Mouse (Mus musculus): ENCODE data around the gene Wnk2. TPM values are rescaled to one million over a fixed set of nuclear protein-coding genes. Genes with fewer than 3 reads are reported as not detected.

Wnk2 gene
- polyA plus RNA-seq, 1 experiment from 2014 or later = 0.09 TPM

GRCm38 (mm10) chr13:49113345-49113744, 34.5 kb downstream of the Wnk2 start:
- DNase-seq (no peak), ATAC-seq (ENCODE audit: low read depth) (no peak)
- Histone ChIP-seq H3K4me1 (replicated peaks) (no peaks in the 10 kb centered on the region), H3K36me3 (no peaks in the 10 kb centered on the region), H3K4me2 (no peak overlapping the region), H3K9me3 (replicated peaks) (no peaks in the 10 kb centered on the region), H3K27me3 (no peaks in the 10 kb centered on the region), H3K9ac (no peak overlapping the region), H3K4me3 (replicated peaks) (no peak overlapping the region), H3K27ac (no peak overlapping the region)
- 55% methylated on average over 4 of the region's 4 CpGs for WGBS (ENCODE audit: insufficient replicate concordance)

GRCm38 (mm10) chr13:49112652-49113051, 35.2 kb downstream of the Wnk2 start:
- Histone ChIP-seq H3K9me3 (replicated peaks) (no peaks in the 10 kb centered on the region), H3K36me3 (no peaks in the 10 kb centered on the region), H3K9ac (no peak overlapping the region), H3K27me3 (no peaks in the 10 kb centered on the region), H3K4me2 (no peak overlapping the region), H3K4me3 (replicated peaks) (no peak overlapping the region), H3K27ac (no peak overlapping the region), H3K4me1 (replicated peaks) (no peaks in the 10 kb centered on the region)
- DNase-seq = no peak
- WGBS (ENCODE audit: insufficient replicate concordance) = 58% methylated on average over 8 of the region's 8 CpGs
- ATAC-seq (ENCODE audit: low read depth) = no peak

GRCm38 (mm10) chr13:49109665-49110064, 38.1 kb downstream of the Wnk2 start:
- Histone ChIP-seq H3K9ac (no peak overlapping the region), H3K4me1 (replicated peaks) (no peaks in the 10 kb centered on the region), H3K9me3 (replicated peaks) (no peaks in the 10 kb centered on the region), H3K27ac (no peak overlapping the region), H3K27me3 (no peaks in the 10 kb centered on the region), H3K4me3 (replicated peaks) (no peak overlapping the region), H3K36me3 (no peaks in the 10 kb centered on the region), H3K4me2 (no peak overlapping the region)
- WGBS (ENCODE audit: insufficient replicate concordance) = 42% methylated on average over 3 of the region's 3 CpGs
- DNase-seq (no peak), ATAC-seq (ENCODE audit: low read depth) (no peak)

GRCm38 (mm10) chr13:49108119-49108846, 39.5 kb downstream of the Wnk2 start:
- Histone ChIP-seq H3K4me2 (no peak overlapping the region), H3K4me1 (replicated peaks) (no peaks in the 10 kb centered on the region), H3K9me3 (replicated peaks) (no peaks in the 10 kb centered on the region), H3K27me3 (no peaks in the 10 kb centered on the region), H3K4me3 (replicated peaks) (no peak overlapping the region), H3K27ac (no peak overlapping the region), H3K9ac (no peak overlapping the region), H3K36me3 (no peaks in the 10 kb centered on the region)
- DNase-seq (no peak), ATAC-seq (ENCODE audit: low read depth) (no peak)
- 45% methylated on average over 8 of the region's 8 CpGs for WGBS (ENCODE audit: insufficient replicate concordance)

GRCm38 (mm10) chr13:49103913-49104312, 43.9 kb downstream of the Wnk2 start:
- no peak overlapping the region for H3K27ac ChIP-seq
- no peaks in the 10 kb centered on the region for H3K9me3 ChIP-seq (replicated peaks)
- no peaks in the 10 kb centered on the region for H3K36me3 ChIP-seq
- H3K4me1 ChIP-seq (replicated peaks) = no peaks in the 10 kb centered on the region
- 48% methylated on average over 1 of the region's 1 CpGs for WGBS (ENCODE audit: insufficient replicate concordance)
- H3K4me3 ChIP-seq (replicated peaks) = no peak overlapping the region
- DNase-seq (no peak), ATAC-seq (ENCODE audit: low read depth) (no peak)
- no peak overlapping the region for H3K4me2 ChIP-seq
- no peaks in the 10 kb centered on the region for H3K27me3 ChIP-seq
- H3K9ac ChIP-seq = no peak overlapping the region

- Histone ChIP-seq H3K36me3 (no peaks in the 10 kb centered on the region), H3K4me2 (no peak overlapping the region), H3K27me3 (no peaks in the 10 kb centered on the region), H3K4me1 (replicated peaks) (no peaks in the 10 kb centered on the region), H3K9ac (no peak overlapping the region), H3K9me3 (replicated peaks) (no peaks in the 10 kb centered on the region), H3K27ac (no peak overlapping the region), H3K4me3 (replicated peaks) (no peak overlapping the region)
- WGBS (ENCODE audit: insufficient replicate concordance) = 61% methylated on average over 7 of the region's 7 CpGs
- no peak for ATAC-seq (ENCODE audit: low read depth)
- no peak for DNase-seq
Observed at GRCm38 (mm10) chr13:49103235-49103634, 44.6 kb downstream of the Wnk2 start.

GRCm38 (mm10) chr13:49100417-49100816, 47.4 kb downstream of the Wnk2 start:
- ATAC-seq (ENCODE audit: low read depth) = no peak
- WGBS (ENCODE audit: insufficient replicate concordance) = 24% methylated on average over 1 of the region's 1 CpGs
- H3K27ac ChIP-seq = no peak overlapping the region

GRCm38 (mm10) chr13:49096826-49097225, 51.0 kb downstream of the Wnk2 start:
- no peak for DNase-seq
- Histone ChIP-seq H3K27me3 (no peaks in the 10 kb centered on the region), H3K4me2 (no peak overlapping the region), H3K9me3 (replicated peaks) (no peaks in the 10 kb centered on the region), H3K4me3 (replicated peaks) (no peak overlapping the region), H3K27ac (no peak overlapping the region), H3K9ac (no peak overlapping the region), H3K36me3 (no peaks in the 10 kb centered on the region), H3K4me1 (replicated peaks) (no peaks in the 10 kb centered on the region)
- 42% methylated on average over 4 of the region's 4 CpGs for WGBS (ENCODE audit: insufficient replicate concordance)
- ATAC-seq (ENCODE audit: low read depth) = no peak

More at GRCm38 (mm10) chr13:49100417-49100816, 47.4 kb downstream of the Wnk2 start:
- Histone ChIP-seq H3K4me3 (replicated peaks) (no peak overlapping the region), H3K36me3 (no peaks in the 10 kb centered on the region), H3K27me3 (no peaks in the 10 kb centered on the region), H3K9ac (no peak overlapping the region), H3K9me3 (replicated peaks) (no peaks in the 10 kb centered on the region), H3K4me1 (replicated peaks) (no peaks in the 10 kb centered on the region), H3K4me2 (no peak overlapping the region)
- no peak for DNase-seq

- no peaks in the 10 kb centered on the region for H3K27me3 ChIP-seq
- no peak overlapping the region for H3K4me2 ChIP-seq
- H3K9me3 ChIP-seq (replicated peaks) = no peaks in the 10 kb centered on the region
- 58% methylated on average over 6 of the region's 6 CpGs for WGBS (ENCODE audit: insufficient replicate concordance)
- no peak overlapping the region for H3K4me3 ChIP-seq (replicated peaks)
- H3K36me3 ChIP-seq = no peaks in the 10 kb centered on the region
- no peak for ATAC-seq (ENCODE audit: low read depth)
- no peaks in the 10 kb centered on the region for H3K4me1 ChIP-seq (replicated peaks)
- no peak for DNase-seq
- H3K27ac ChIP-seq = no peak overlapping the region
- H3K9ac ChIP-seq = no peak overlapping the region
Observed at GRCm38 (mm10) chr13:49094667-49095066, 53.1 kb downstream of the Wnk2 start.

GRCm38 (mm10) chr13:49093471-49093891, 54.3 kb downstream of the Wnk2 start:
- Histone ChIP-seq H3K27me3 (no peaks in the 10 kb centered on the region), H3K36me3 (no peaks in the 10 kb centered on the region), H3K9ac (no peak overlapping the region), H3K9me3 (replicated peaks) (no peaks in the 10 kb centered on the region), H3K4me3 (replicated peaks) (no peak overlapping the region), H3K4me2 (no peak overlapping the region), H3K27ac (no peak overlapping the region), H3K4me1 (replicated peaks) (no peaks in the 10 kb centered on the region)
- 54% methylated on average over 9 of the region's 9 CpGs for WGBS (ENCODE audit: insufficient replicate concordance)
- ATAC-seq (ENCODE audit: low read depth) = no peak
- no peak for DNase-seq

GRCm38 (mm10) chr13:49092596-49092995, 55.2 kb downstream of the Wnk2 start:
- no peak overlapping the region for H3K27ac ChIP-seq
- H3K4me3 ChIP-seq (replicated peaks) = no peak overlapping the region
- no peaks in the 10 kb centered on the region for H3K36me3 ChIP-seq
- H3K9me3 ChIP-seq (replicated peaks) = no peaks in the 10 kb centered on the region
- no peaks in the 10 kb centered on the region for H3K4me1 ChIP-seq (replicated peaks)
- DNase-seq (no peak), ATAC-seq (ENCODE audit: low read depth) (no peak)
- WGBS (ENCODE audit: insufficient replicate concordance) = 67% methylated on average over 9 of the region's 9 CpGs
- no peaks in the 10 kb centered on the region for H3K27me3 ChIP-seq
- no peak overlapping the region for H3K4me2 ChIP-seq
- H3K9ac ChIP-seq = no peak overlapping the region

GRCm38 (mm10) chr13:49090176-49090575, 57.6 kb downstream of the Wnk2 start:
- Histone ChIP-seq H3K4me2 (no peak overlapping the region), H3K27ac (no peak overlapping the region), H3K9me3 (replicated peaks) (no peaks in the 10 kb centered on the region), H3K4me3 (replicated peaks) (no peak overlapping the region), H3K27me3 (no peaks in the 10 kb centered on the region), H3K4me1 (replicated peaks) (no peaks in the 10 kb centered on the region), H3K9ac (no peak overlapping the region), H3K36me3 (no peaks in the 10 kb centered on the region)
- WGBS (ENCODE audit: insufficient replicate concordance) = 75% methylated on average over 1 of the region's 1 CpGs
- ATAC-seq (ENCODE audit: low read depth) (no peak), DNase-seq (no peak)

All from liver, embryonic 13.5 days (tissue).